Mouse (Mus musculus) small intestine, adult 2 months (tissue): Measurements from ENCODE around the gene Cnot9.

Experiments
- CTCF ChIP-seq: fragments of 200-500 bp; IDR thresholded peaks from 2 replicates; pipeline ENCODE4 v1.5.1; 2012; ENCODE audit warnings: low read depth, mild to moderate bottlenecking, control low read depth, inconsistent platforms, low read length, moderate library complexity, mixed read lengths; ENCODE audit not compliant: insufficient replicate concordance, insufficient read length; ENCODE audit errors: extremely low read depth
- POLR2A ChIP-seq: fragments of 200-500 bp; IDR thresholded peaks from 2 replicates; pipeline ENCODE4 v1.6.1; 2012; ENCODE audit warnings: low read depth, mild to moderate bottlenecking, control low read depth, inconsistent platforms, low read length, moderate library complexity

DNA sequence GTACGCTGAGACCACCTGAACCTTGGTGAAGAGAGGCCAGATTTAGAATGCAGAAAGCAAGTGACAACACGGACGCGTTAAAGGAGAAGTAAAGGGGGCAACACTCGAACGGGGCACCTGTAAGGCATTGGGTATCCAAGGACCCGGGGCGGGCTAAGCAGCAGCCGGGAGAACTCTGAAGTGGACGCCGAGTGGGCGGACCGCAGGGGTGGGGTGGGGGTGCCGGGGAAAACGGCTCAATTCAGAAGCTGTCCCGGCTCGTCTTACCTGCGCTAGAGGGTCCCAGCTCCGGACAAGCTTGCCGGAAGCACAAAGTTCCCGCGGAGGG lies 501 bp upstream of the Cnot9 start:
- TF ChIP-seq CTCF (no peak), POLR2A (no peak)
